Mouse (Mus musculus) cortical plate, adult 2 months (tissue): ENCODE data around the gene Sox2.

ENCODE experiments used
- CTCF ChIP-seq: fragments of 200-500 bp; IDR thresholded peaks from 2 replicates; pipeline ENCODE4 v1.5.1; 2011; ENCODE audit warnings: mild to moderate bottlenecking, control low read depth, low read length; ENCODE audit not compliant: insufficient read depth; ENCODE audit errors: extremely low read depth
- POLR2A ChIP-seq: fragments of 200-500 bp; IDR thresholded peaks from 2 replicates; pipeline ENCODE4 v1.6.1; 2011; ENCODE audit warnings: mild to moderate bottlenecking, low read length, control low read depth; ENCODE audit not compliant: insufficient read depth; ENCODE audit errors: extremely low read depth

DNA sequence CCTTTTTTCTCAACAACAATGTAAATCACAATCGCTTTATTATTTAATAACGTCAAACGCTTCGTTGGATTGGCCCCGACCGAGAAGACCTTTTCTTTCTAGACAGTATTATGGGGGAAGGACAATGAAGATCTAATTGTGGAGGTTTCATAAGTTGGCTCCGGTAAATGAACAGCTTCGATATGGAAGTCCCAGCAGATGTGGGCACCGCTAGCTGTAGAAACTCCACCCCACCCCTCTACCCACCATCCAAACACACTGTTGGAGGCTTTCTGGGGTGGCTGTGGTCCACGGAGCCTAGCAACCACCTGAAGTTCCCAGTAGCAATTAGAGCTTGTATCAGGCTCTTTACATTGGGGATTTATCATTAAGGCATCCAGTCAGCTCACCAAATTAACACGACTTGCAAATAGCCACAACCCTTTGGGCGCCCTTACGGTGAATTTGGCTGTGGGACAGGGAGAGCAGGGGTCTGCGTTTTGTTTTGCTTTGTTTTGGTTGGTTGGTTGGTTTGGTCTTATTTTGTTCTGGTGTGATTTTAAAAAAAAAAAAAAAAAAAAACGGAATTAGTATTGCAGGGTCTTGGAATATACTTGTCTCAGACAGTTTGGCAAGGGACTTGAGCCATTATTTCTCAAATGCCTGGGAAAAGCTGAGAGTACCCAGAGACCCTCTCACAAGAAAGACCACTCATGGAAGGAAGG is 12.0 kb downstream of the Sox2 start:
- no peak for TF ChIP-seq POLR2A
- no peak for TF ChIP-seq CTCF
